Mouse (Mus musculus) kidney, postnatal 25 days (tissue): Measurements from ENCODE around the gene Samd10.

Experiments used
- DNase-seq, 2 experiments: peaks; one replicate each; pipeline ENCODE4 v3.0.0; 2021; ENCODE audit warnings: mixed read lengths in 2 of 2

Samd10 gene

DNA sequence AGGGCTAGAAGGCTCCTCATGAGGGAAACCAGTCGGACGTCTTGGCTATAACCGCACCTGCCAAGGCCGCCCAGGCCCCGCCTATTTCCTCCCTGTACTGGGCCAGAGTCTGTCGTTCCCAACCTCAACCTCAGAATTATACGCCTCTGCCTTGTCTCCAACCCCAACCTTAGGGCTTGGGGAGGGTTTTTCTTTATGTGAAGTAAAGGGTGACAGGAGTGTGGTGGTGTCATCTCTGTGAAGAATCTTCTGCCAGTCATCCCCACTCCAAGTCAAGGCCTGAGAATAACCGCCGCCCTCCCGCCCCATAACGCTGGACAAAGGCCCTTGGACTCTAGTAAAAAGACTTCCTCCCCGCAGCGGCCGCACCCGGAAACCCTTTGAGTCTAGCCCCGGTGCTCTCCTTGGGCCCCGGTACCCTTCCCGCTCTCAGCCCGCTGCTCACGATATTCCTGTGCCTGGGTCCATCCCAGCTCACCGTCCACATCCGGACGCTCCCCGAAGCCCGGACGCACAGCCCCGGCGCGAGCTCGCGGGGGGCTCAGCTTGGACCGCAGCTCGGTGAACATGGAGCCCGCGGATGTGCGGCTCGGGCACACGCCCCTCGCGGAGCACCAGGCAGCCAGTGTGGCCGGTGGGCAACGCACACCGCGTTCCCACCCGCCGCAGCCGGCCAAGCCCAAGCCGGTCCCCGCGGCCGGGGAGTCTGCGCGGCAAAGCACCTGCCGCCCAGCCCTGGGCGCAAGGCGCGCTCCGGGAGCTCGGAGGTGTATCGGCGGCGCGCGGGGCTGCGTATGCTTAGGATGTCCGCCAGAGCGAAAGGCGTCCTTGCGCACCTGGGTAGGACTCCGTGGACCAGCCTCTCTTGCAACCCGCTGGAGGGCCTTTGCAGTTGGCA lies at the start of gene Samd10:
Samd10 (minus strand) TSS at position 759 of the 898 bp plus-strand sequence.
- peak; percentile 75 to 90 for DNase-seq

DNA sequence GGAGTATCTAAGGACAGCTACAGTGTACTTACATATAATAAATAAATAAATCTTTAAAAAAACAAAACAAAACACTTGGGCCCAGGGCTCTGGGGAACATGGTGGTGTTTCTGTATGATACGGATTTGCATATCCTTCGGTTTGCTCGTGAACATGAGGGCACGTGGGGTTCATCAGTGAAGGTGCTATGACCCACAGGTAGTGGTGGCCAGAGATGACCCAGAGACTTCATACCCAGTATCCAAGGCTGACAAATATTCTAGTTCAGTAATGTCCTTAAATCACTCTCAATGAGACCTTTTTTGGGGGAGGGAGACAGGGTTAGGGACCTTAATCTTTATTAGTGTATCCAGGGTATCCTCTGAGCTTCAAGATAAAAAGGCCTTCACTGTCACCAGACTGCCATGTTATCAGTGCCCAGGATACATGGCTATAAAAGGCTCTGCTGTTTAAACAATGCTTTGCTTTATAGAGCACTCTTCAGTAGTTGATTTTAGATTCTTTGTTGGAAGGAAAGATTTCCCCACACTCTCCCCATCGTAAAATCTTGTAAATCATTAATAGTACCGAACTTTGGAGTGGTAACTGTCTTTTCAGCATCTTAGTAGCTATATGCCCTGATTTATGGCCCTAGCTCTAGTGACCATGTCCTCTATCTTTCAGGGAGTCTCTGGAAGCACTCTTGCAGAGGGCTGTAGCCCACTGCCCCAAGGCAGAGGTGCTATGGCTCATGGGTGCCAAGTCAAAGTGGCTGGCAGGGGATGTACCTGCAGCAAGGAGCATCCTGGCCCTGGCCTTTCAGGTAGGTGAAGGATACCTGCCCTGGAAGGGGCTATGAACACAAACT lies 47.8 kb upstream of the Samd10 start:
- no peak for DNase-seq

DNA sequence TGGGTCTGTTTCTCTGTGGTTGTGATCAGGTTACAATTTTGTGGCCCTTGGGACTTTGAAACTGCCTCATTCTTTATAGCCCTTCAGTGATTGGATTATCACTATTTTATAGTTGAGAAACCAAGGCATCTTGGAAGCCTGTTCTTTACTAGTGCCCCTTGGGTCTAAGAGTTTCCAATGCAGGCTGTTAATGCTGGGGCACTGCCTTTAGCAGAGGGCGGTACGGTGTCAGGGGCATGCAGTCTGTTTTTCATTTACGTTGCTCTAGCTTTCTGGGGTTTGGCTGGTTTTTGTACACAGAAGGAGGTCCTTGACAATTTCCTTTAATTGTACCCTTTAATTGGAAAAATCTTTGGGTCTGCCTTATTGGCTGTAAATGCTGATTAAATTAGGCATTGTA lies 46.7 kb upstream of the Samd10 start:
- DNase-seq = no peak

DNA sequence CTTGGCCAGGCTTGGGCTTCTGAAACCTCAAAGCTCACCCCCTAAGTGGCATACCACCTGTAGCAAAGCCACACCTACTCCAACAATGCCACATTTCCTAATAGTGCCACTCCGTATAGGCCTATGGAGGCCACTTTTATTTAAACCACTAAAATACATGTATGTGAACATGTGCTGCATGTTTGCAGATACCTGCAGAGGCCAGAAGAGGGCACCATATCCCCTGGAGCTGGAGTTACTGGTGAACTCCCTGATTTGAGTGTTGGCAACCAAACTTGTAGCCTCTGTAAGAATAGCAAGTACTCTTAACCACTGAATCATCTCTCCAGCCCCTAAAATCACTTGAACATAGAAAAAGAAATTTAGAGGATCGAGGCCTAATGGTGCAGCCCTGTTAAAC lies 45.3 kb upstream of the Samd10 start:
- DNase-seq = peak; percentile 61 to 64

DNA sequence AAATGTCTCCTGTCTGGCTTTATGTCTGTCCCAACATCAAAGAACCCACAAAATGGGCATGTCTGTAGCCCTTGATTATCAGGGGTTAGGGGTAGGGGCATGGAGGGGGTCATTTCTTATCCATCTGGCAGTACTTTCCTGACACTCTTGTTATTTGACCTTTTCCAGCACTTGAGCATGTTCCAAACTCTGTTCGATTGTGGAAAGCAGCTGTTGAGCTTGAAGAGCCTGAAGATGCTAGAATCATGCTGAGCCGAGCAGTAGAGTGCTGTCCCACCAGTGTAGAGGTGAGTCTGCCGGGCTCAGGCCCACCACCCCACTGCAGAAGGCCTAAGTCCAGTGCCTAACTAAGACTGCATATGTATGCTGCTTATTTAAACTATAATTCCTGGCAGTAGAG lies 36.9 kb upstream of the Samd10 start:
- no peak for DNase-seq

DNA sequence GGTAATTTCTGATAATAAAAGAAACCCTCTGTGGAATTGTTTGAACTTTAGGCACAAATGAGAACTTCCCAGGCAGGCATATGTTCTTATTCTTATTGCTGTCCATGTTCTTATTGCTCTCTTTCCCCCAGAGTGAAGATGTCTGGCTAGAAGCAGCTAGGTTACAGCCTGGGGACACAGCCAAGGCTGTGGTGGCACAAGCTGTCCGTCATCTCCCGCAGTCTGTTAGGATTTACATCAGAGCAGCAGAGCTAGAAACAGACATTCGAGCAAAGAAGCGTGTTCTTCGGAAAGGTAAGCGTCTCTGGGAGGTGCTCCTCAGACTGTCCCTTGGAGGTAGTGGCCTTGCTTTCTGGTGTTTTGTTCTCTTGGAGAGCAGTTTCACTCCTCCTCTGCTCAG lies 33.6 kb upstream of the Samd10 start:
- DNase-seq = no peak

DNA sequence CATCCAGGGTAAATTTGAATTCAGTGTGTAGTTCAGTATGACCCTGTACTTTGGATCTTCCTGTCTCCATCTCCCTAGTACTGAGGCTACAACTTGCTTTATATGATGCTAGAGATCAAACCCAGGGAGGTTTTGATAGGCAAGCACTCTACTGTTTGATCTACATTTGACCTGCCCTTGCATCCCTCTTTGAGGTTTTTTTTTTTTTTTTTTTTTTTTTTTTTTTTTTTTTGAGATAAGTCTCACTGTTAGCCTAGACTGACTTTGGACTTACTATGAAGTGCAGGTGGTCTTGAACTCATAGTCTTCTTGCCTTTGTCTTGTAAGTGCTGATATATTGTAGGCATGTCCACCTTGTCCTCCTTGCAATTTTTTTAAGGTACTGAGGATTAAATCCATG lies 29.5 kb upstream of the Samd10 start:
- DNase-seq = no peak

DNA sequence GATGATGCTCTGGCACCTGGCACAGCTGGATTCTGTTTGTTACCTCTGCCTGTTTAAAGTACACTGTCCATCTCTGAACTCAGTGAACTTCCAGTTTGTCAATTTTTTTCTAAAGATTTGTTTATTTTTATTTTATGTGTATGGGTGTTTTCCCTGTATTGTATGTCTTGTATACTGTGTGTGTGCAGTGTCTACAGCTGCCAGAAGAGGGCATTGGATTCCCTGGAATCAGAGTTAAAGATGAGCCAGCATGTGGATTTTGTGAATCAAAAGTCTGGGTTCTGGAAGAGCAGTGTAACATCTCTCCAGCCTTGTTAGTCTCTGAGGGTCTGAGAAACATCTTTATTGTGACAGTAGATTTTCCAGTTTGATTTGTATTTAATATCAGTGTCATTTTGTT lies 24.4 kb upstream of the Samd10 start:
- DNase-seq = peak in 1 of 2 experiments; percentile 57

DNA sequence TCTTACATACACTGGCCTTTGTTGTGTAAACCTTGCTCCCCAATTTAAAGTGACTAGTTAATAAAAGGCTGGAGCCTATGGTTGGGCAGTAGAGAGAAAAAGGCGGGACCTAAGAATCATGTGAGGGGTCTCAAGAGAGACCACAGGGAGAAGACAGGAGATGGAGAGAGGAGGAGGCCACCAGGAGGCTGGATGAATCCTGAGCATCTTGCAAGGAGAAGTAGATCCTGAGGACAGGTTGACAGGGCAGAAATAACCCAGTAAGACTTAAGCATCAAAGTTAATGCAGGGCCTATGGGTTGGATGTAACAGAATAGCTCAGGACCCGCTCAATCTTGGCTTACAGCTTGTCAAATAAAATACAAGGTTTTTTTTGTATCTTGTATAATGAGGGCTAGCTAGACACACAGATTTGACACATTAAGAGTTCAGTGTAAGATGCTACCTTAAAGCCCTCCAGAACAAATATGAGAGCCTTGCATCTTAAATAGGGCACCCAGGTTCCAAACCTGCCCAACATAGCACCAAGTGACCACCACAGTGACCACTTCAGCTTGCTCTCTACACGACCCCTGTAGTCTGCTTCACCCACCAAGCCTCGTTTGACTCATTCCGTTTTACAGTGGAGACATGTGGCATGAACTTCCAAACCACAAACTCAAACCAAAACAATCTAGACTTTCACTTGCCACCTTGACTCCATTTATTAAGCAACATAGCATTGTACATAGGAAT lies 19.9 kb upstream of the Samd10 start:
- DNase-seq = no peak

DNA sequence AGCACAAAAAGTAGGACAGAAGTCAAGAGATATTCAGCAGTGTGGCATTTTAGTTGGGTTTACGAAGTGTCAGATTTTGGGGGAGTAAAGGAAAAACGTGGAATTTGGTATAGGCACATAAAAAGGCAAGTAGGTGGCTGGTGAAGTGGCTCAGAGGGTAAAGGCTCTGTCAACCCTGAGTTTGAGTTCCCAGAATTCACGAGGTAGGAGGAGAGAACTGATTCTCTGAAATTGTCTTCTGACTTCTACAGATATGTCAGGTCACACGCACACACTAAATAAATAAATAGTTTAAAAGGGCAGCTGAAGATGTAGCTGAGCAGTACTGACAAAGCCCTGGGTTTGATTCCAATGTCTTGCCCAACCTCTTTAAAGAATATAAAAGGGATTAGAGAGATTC lies 3.4 kb upstream of the Samd10 start:
- no peak for DNase-seq

DNA sequence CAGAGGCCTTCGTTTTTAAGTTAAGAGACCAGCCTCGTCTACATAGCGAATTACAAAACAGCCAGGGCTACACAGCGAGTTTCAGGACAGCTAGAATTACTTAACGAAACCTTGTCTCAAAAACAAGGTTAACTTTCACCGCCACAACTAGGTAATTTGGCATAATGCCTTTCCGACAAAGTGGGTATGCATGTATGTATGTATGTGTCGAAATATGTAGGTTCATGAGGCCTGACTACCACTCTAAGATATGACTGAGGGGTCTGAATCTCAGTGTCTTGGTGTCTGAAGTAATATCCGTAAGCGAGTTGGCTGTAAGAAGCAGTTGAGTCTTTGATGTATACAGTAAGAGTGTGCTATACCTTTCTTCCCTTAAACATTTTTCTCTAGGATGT lies 2.7 kb upstream of the Samd10 start:
- DNase-seq = peak in 1 of 2 experiments; percentile 20

DNA sequence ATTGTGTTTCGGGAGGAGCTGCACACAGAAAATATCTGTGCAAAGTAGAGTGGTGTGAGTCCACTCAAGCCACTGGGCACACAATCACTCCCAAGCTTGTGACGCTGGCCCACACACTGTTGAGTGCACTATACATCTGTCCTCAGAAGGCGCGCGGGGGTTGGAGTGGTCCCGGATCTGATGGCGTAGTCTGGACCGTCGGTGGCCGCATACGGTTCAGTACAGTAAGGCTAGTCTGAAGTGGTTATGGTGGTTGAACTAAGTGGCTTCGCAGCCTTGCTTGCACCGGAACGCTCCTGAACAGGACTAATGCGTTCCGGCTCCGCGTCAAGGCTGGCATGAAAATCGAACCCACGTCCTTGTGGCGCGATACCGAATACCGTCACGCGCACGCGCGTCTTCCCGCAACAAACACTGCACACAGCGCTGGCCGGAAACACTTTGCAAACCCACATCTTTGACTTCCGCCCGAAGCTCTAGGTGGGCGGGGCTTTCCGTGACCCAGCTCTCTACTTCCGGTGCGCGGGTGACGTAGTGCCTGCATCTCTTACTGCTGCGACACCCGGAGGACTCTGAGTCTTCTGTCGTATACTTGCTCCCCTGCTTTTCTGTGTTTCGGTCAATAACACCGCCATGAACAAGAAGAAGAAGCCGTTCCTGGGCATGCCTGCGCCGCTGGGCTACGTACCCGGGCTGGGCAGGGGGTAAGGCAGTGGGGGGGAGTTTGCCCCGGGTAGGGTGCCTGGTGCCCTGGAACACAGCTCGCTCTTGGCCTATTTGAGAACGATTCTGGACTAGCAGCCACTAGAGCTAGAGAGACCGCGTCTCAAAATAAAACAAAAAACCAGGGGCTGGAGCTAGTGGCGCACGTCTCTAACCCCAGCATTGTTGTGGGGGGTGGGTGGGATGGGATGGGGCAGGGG lies 2.1 kb upstream of the Samd10 start:
- peak; percentile 98 to 99 for DNase-seq

DNA sequence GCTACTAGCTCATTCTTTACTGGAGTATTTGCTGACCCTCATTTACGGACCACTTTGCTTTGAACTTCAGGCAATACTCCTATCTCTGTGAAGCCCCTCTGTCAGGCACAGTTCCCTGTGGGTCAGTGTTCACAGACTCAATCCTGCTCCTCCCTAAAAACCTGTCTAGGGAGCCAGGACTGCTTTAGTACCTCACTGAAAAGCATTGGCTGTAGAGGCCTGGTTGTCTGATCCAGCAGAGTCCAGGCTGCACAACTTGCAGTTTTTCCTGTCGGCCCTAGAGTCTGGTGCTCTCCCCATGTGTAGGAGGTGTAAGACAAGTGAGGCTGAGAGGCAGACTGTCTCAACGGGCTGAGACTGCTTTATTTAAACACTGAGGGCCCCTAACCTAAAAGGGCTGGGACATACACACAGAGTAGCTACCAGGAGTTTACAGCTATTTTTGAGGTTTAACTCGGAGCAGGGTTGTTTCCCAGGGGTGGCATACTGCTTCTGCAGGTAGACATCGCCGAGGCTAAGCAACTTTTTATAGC lies 1.3 kb upstream of the Samd10 start:
- DNase-seq = peak in 1 of 2 experiments; percentile 33

DNA sequence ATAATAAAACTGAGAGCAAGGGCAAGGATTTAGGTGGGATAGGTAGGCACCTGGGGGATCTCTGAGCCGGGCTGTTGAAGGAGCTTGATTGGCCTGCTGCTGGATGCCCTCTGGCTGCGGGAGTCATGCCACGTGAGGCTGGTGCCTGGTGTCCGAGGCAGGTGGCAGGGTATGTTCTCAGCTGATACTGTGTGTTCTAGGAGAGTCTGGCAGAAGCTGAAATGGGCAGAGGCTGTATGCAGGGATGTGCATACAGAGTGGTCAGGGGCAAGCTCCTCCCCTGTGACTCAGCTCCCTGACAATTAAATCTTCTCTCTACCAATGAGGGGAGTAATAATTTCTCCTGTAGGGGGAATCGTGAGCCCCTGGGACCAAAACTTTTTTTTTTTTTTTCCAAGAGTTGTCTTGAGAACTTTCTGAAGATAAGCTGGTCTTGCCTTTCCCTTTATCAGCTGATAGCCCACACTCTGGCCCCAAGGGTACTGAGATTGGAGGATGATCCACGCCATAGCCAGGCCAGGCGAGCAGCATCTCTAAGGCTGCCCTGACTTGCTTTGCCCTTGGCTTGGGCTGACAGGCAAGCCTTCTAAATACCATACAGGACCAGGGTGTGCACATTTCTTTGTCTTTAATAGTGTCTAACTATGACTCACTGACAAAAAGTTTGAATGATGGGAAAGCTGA lies 1.5 kb downstream of the Samd10 start:
- peak in 1 of 2 experiments; percentile 44 for DNase-seq

DNA sequence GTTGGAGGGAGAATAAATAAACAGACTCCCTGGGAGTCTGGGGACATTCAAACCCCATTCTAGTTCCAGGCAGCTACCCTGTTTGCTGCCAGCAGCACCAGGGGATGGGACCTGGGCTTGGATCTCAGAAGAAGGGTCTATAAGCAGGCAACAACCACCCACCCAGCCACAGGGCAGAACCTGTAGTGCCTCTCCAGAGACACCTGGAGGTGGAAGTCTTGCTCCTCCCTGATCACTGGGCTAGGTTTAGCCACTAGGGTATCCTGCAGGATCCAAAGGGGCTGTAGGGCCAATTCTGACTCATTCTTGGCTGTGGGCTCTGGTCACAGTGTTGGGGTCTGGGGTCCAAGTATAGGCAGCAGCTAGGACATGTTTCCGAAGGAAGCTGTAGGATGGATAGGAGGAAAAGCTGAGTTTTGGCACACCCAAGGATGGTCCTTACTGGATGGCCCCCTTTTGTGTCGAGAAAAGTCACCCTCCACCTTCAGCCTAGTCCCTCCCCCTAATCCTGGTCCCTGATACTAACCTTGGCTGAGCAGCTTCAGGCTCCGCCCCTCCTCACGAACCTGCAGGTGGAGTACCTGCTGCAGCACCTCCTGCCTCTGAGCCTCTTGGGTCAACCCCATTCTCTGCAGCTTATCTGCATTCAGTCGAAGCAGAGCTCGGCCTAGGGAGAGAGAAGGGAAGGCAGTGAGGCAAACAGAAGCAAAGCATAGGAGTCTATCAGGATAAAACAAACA lies 2.6 kb downstream of the Samd10 start:
- DNase-seq = peak in 1 of 2 experiments; percentile 52

DNA sequence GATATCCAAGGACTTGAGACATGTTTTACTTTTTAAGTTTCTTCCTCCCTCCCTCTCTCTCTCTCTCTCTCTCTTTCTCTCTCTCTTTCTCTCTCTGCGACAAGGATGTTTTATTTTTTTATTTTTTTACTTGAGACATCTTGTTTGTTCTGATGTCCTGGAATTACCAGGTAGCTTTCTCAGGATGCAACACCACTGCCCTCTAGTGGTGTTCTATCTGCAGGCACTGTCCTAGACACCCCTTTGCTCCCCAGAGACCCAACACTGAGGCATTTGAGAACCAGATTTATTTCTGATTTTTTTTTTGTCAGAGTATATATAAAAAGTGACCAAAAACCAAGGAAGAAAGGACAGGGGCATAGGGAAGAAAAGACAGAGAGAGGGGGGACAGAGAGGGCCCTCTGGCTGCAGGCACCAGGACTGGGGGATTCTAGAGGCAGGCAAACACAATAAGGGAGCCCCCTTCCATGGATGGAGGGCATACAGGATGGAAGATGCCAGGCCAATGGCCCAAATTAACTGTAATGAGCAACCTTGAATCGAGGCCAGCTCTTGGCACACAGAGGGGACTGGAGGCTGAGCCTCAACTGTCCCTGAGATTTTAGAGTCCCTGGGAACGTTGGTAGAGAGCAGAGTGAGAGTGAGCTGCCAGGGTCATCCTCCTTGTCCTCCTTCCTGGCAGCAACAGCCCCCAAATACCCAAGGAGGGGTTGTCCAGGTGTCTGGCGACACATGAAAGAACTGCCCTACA lies 3.9 kb downstream of the Samd10 start:
- peak; percentile 59 to 71 for DNase-seq

DNA sequence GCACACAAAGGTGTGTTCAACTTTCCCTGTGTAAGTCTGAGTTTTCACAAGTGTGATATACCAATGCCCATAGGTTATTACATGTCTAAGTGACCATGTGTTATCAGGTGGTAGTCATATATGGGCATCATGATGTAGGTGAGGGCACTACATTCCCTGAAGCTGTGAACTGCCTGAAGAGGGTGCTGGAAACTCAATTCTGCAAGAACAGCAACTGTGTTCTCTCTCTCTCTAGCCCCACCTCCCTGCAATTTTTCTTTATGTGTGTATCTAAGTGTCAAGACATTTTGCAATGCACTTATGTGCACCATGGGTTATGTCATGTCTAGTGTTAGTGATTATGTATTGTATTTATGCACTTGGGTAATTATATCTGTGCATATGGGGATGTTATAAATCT lies 5.1 kb downstream of the Samd10 start:
- no peak for DNase-seq

DNA sequence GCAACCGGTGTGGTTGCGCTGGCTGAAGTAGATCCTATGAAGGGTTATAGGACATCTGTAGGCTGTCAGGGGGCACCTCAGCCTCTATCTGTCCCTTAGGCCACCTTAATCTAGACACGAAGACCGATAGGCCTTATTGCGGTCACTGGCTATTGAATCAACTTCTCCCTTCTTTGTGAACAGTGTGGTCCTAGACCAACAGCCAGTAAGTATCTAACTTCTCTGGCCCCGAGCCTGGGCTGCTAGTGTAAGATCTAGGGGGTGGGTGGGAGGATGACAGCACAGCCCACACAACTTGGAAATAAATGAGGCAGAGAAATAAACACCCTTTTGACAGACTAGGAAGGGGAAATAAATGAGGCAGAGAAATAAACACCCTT lies 6.0 kb downstream of the Samd10 start:
- DNase-seq = peak in 1 of 2 experiments; percentile 39

DNA sequence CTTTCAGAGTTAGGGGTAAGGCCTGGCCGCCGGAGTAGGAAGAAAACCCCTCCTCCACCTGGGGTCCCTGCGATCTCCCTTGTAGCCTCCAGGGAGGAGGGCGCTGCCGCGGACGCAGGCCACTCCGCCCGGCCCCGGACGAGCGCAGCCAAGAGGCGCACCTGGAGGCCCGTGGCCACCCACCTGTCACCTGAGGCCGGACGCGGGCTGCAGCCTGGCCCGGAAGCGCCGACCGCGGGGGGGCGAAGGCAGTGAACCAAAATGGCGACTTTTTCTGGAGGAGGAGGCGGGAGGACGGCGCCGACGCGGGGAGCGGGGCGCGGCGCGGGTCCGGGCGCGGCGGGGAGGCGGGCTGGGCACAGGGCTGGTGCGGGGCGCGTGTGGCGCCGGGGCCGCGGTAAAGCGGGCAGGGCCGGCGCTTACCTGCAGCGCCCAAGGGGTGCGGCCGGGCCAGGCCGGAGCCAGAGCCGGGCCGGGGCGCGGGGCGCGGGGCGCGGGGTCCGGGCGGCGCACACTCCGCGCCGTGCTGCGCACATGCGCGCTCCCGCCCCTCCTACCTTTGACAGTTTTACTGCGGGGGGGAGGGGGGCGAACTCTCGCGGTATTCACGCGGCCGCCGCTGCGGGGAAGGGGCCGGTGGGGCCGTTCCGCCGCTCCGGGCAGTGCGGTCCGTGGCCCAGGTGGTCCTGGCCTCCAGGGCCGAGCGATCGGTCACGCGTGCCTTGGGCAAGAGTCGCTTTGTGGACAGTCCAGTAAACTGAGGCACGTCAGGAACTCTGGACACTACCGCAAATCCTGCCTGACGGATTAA lies 6.6 kb downstream of the Samd10 start, which contains the start of gene Zfp512b:
Zfp512b (minus strand) TSS at position 573 of the 811 bp plus-strand sequence.
- peak; percentile 64 to 86 for DNase-seq
